Mouse (Mus musculus): ENCODE measurements around the gene 4932415D10Rik.

4932415D10Rik gene

DNA sequence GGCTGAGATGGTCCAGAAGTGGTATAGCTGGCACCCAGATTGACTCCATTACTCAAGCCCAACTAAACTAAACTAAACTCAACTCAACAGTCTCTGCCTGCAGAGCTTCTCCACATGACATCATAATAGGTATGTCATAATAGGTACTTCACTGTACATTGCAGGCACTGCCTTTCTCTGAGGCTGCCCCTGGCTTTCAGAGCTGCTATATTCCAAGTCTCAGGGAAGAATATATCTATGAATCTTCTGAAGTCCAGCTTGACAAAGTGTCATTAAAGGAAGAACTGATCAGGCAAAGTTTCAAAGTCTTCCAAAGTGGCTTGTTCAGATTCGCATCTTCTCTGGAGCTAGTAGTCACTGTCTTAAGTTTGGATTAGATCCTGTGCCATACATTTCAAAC lies at the start of gene 4932415D10Rik:
TSS of gene 4932415D10Rik (minus strand) at position 101 of the 400 bp plus-strand sequence.
- no peak for DNase-seq (ENCODE audit: extremely low read depth, insufficient read length, low spot score)

GRCm38 (mm10) chr10:82361911-82362310 lies 45.5 kb upstream of the 4932415D10Rik start:
- DNase-seq (ENCODE audit: extremely low read depth, insufficient read length, low spot score), result no peak

DNA sequence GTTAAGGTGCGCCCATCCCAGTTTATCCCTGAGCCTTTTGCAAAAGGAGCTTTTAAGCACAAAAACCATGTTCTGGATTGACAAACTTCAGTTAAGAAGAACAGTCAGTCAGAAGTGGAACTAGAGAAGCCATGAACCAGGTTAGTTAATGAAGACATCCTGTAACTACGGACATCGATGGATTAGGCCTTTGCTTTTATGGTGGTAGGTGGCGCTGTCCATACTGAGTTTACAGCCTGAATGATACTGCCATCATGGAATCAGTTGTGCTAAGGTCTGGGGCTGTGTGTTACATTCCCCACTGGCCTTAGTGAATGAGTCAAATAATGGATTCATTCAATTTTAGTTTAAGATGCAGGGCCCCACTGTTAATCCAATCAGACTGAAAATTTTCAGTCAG lies 39.0 kb upstream of the 4932415D10Rik start:
- DNase-seq (ENCODE audit: extremely low read depth, insufficient read length, low spot score), result no peak

DNA sequence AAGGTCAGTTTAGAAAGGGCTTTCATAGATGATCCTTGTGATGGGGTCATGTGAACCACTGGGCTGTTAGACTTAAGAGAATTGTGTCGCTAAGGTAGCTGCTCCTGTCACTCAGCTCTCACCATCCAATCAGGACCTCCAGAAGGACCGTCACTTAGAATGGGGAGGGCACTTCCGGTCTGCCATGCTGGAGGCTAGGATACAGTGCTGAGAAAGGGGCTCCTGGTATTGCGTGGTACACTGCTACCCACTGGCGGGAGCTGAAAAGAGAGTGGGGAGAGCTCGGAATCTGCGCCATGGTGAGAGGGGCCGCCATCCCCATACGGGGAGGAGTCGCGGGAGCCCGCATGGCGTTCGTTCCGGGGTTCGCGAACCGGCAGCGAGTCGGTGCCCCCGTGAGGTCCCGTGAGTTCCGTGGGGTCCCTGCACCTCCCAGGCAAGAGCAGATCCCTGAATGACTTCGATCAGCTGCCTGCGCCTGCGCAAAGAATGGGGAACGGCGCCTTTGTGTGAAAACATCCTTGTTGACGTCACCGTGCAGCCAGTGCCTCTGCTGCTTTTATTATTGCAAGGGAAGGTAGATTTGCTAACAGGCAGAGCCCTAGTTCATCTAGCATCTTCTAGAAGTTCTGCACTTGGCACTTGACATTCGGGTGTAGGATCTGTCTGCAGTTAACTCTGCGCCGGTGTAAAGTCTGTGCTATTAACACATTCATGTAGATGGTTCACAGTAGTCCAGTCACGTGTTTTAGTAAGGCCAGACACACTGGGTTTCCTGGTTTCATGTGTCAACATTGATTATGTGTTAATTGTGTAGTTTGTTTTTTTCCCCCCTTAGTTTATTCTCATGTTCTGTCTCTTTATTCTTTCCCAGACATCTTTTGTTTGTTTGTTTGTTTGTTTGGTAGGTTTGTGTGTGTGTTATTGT lies 38.0 kb upstream of the 4932415D10Rik start, which contains the start of gene Gm4924:
TSS of gene Gm4924 (plus strand) at position 173 of the 928 bp plus-strand sequence.
- peak; percentile 92 for DNase-seq (ENCODE audit: extremely low read depth, insufficient read length, low spot score)

GRCm38 (mm10) chr10:82329826-82330225 lies 13.4 kb upstream of the 4932415D10Rik start:
- DNase-seq (ENCODE audit: extremely low read depth, insufficient read length, low spot score), result no peak

DNA sequence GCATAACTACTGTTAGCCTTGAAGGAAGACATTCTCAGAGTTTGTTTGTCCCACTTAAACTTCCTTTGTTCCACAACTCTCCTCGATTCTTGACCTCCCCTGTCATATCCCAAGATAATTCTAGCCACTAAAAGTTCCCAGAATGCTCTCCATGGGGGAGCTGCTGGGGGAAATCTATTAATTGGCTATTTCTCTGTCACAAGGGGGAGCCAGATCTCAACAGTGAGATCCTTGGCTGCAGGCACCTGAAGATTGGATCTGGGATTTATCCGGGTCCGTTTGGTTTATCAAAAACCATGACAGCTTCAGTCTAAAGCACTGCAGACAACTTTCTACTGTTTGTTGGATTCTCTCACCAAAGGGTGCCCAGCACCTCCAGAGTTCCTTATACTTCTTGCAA lies 3.8 kb upstream of the 4932415D10Rik start:
- no peak for DNase-seq (ENCODE audit: extremely low read depth, insufficient read length, low spot score)

- DNase-seq (ENCODE audit: extremely low read depth, insufficient read length, low spot score), result no peak
Observed at GRCm38 (mm10) chr10:82296440-82296839, 19.9 kb downstream of the 4932415D10Rik start.

DNA sequence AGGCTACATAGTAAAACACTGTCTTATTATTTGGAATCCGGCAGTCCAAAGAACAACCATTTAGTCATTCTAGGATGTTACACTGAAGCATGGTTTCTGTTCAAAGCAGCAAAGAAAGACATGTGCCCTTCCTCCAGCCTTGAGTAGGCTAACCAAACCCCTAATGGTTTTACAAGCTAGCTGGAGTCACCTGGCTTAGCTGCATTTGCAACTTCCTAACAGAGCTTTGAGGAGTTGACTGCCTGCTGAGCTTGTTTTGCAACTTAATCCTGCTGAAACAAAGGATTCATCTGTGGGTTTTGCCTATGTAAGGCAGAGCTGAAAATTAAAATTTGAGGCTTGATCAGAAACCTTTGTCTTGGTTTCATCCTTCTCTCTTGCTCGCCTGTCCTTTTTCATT lies 59.1 kb downstream of the 4932415D10Rik start:
- no peak for DNase-seq (ENCODE audit: extremely low read depth, insufficient read length, low spot score)

GRCm38 (mm10) chr10:82245021-82245420 lies 71.4 kb downstream of the 4932415D10Rik start:
- DNase-seq (ENCODE audit: extremely low read depth, insufficient read length, low spot score), result no peak

GRCm38 (mm10) chr10:82241401-82241788 lies 75.0 kb downstream of the 4932415D10Rik start:
- DNase-seq (ENCODE audit: extremely low read depth, insufficient read length, low spot score), result no peak

GRCm38 (mm10) chr10:82240742-82241400 lies 75.5 kb downstream of the 4932415D10Rik start, which contains the start of gene Zfp938:
Zfp938 (minus strand) TSS chr10:82241280.
- peak; percentile 90 for DNase-seq (ENCODE audit: extremely low read depth, insufficient read length, low spot score)

Measured in 3134 (cell line).